Mouse (Mus musculus): ENCODE results near the gene Prkag1. TPM values are rescaled to one million over a fixed set of nuclear protein-coding genes. Genes with fewer than 3 reads are reported as not detected.

The Prkag1 gene
- polyA plus RNA-seq (2012; rRNA removed; ENCODE audit: low replicate concordance): 41.8 and 47.9 TPM in 2 replicates

DNA sequence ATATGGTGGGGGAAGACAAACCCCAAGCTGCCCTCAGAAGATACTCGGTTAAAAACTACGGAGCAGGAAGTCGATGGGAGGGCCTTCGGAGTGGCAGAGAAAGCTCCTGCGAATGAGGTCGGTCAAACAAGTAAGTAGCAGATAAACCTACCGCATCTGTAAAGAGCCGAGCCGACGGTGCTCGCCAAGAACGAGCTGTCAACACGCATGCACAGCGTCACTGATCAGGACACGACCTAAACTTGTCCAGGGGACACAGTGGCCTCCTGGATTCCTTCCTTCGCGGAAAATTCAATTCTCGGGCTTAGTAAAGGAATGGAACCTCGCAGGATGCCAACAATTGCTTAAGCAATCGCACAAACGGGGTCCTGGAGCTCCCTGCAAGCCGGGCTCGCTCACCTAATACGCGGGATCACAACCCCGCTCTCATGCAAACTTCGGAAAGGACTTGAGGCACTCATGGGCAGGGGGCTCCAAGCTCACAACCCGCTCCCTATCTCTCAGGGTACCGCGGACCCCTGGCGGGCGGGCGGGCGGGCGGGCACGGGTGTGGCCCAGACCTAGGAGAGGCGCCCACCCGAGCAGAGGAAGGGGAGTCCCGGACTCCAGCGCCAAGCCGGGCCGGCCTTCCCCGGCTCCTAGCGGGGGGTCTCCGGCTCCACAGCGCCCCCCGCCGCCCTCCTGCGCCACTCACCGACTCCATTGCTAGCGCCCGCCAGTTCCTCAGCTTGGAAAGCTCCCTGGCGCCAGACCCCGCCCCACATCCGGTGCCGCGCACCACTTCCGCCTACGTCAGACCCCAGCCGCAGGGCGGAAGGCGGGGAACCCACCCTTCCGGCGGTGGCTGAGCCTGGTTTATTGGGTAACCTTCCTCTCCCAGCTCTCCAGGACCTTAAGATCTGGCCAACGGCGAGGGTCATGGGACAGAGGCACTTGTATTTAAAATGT, at the start of gene Prkag1:
Gene Prkag1 (minus strand): TSS at position 786 of the 948 bp plus-strand sequence.

DNA sequence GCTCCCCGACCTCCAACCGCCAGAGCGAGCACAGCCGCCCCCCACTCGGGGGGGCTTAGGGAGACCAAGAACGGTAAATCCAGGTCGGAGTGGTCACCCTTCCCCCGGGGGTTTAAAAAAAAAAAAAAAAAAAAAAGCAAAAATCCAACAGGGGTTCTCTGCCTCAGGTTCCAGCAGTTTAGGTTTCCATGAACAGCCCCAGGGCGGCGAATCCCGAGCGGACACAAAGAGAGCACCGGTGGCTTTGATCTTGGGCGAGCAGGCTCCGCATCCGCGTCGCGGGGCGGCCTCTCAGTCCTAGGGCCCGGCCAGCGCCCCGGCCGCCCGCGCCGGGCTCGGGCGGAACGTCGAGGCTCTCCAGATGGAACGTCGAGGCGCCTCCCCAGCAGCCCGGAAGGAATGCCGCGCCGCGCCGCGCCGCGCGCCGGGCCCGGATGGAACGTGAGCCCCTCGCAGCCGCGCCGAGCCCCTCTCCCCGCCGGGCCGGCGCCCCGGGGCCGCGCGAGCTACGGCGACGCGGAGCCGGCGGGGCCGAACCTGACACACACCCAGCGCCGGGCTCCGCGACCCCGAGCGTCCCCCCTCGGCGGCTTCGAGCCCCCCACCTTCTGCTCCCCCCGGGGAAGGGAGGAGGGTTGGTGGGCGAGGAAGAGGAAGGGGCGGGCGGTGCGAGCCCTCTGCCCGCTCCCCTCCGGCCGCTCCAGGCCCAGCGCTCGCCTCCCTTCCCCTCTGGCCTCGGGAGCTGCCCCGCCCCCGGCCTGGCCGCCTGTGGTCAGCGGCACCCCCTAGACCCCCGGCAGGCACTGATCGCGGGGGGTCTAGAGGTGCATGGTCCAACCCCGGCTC, 40.0 kb upstream of the Prkag1 start, which contains the start of gene Kmt2d:
Gene Kmt2d (minus strand): TSS at position 135 of the 846 bp plus-strand sequence.

GRCm38 (mm10) chr15:98809390-98809789, 21.9 kb downstream of the Prkag1 start, which contains the start of gene Ddn:
Gene Ddn (minus strand): TSS chr15:98809490.

DNA sequence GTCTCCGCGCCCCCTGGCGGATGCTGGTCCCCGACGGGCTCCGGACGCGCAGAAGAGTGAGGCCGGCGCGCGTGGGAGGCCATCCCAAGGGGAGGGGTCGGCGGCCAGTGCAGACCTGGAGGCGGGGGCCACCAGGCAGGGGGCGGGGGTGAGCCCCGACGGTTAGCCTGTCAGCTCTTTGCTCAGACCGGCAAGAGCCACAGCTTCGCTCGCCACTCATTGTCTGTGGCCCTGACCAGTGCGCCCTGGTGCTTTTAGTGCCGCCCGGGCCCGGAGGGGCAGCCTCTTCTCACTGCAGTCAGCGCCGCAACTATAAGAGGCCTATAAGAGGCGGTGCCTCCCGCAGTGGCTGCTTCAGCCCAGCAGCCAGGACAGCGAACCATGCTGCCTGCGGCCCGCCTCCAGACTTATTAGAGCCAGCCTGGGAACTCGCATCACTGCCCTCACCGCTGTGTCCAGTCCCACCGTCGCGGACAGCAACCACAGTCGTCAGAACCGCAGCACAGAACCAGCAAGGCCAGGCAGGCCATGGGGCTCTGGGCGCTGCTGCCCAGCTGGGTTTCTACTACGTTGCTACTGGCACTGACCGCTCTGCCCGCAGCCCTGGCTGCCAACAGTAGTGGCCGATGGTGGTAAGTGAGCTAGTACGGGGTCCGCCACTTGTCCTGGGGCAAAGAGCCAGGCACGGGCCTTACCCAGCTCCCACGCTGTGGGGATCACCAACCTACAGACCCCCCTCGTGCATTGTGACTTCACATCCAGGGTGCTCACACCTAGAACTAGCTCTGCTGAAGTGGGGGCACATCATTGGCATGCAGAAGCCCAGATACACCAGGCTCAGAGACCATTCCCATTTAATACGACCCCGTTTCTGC, 41.4 kb downstream of the Prkag1 start, which contains the start of gene Wnt1:
Gene Wnt1 (plus strand): TSS at position 197 of the 875 bp plus-strand sequence.

DNA sequence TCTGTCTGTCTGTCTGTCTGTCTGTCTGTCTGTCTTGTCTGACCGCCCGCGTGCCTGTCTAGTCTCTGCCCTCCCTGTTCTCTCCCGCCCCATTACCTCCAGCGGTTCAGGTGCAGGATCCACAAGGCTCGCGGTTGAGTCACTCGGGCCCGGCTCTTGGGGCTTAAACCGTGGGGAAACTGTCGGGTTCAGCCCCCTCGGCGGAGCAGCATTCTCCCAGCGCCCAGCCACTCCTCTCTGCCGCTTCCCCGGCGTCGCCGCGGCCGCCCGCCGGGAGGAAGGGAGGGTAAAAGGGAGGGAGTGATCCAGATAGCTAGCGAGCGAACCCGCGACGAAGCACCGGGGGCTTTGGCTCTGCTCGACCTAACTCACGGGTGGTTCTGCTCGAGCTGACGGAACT, 53.6 kb downstream of the Prkag1 start, which contains the start of gene Wnt10b:
Gene Wnt10b (minus strand): TSS at position 389 of the 400 bp plus-strand sequence.

Other genes starting within 250 kb of the Prkag1 start
- gene Adcy6, start 221.4 kb downstream of the Prkag1 start, polyA plus RNA-seq (2012; rRNA removed; ENCODE audit: low replicate concordance): 46.5 and 77.2 TPM in 2 replicates
- 22.9 and 29.1 TPM in 2 replicates for gene Cacnb3, start 200.7 kb downstream of the Prkag1 start, polyA plus RNA-seq (2012; rRNA removed; ENCODE audit: low replicate concordance)
- 18.0 and 23.8 TPM in 2 replicates for gene Ddx23, start 168.6 kb downstream of the Prkag1 start, polyA plus RNA-seq (2012; rRNA removed; ENCODE audit: low replicate concordance)
- 0.88 and 1.3 TPM in 2 replicates for gene Rnd1, start 154.1 kb downstream of the Prkag1 start, polyA plus RNA-seq (2012; rRNA removed; ENCODE audit: low replicate concordance)
- gene Ccdc65, start 123.3 kb downstream of the Prkag1 start, polyA plus RNA-seq (2012; rRNA removed; ENCODE audit: low replicate concordance): 0.07 and 0.12 TPM in 2 replicates
- 18.0 and 30.8 TPM in 2 replicates for gene Fkbp11, start 103.3 kb downstream of the Prkag1 start, polyA plus RNA-seq (2012; rRNA removed; ENCODE audit: low replicate concordance)
- gene Arf3, start 68.3 kb downstream of the Prkag1 start, polyA plus RNA-seq (2012; rRNA removed; ENCODE audit: low replicate concordance): 38.7 and 67.0 TPM in 2 replicates
- gene Wnt10b, start 53.4 kb downstream of the Prkag1 start, polyA plus RNA-seq (2012; rRNA removed; ENCODE audit: low replicate concordance): 0.17 and 0.19 TPM in 2 replicates
- not detected in 2 replicates for gene Wnt1, start 41.7 kb downstream of the Prkag1 start, polyA plus RNA-seq (2012; rRNA removed; ENCODE audit: low replicate concordance)
- gene Ddn, start 22.0 kb downstream of the Prkag1 start, polyA plus RNA-seq (2012; rRNA removed; ENCODE audit: low replicate concordance): 0.09 TPM in 1 of 2 replicates, not detected in the other
- 18.7 and 19.0 TPM in 2 replicates for gene Kmt2d, start 39.7 kb upstream of the Prkag1 start, polyA plus RNA-seq (2012; rRNA removed; ENCODE audit: low replicate concordance)
- gene Rhebl1, start 63.0 kb upstream of the Prkag1 start, polyA plus RNA-seq (2012; rRNA removed; ENCODE audit: low replicate concordance): 8.3 and 16.5 TPM in 2 replicates
- 0.38 and 0.48 TPM in 2 replicates for gene Dhh, start 67.0 kb upstream of the Prkag1 start, polyA plus RNA-seq (2012; rRNA removed; ENCODE audit: low replicate concordance)
- 90.8 and 281 TPM in 2 replicates for gene Lmbr1l, start 86.7 kb upstream of the Prkag1 start, polyA plus RNA-seq (2012; rRNA removed; ENCODE audit: low replicate concordance)
- gene Tuba1b, start 103.0 kb upstream of the Prkag1 start, polyA plus RNA-seq (2012; rRNA removed; ENCODE audit: low replicate concordance): 358 and 428 TPM in 2 replicates
- 33.8 and 39.7 TPM in 2 replicates for gene Gm49450, start 122.0 kb upstream of the Prkag1 start, polyA plus RNA-seq (2012; rRNA removed; ENCODE audit: low replicate concordance)
- gene Tuba1a, start 122.2 kb upstream of the Prkag1 start, polyA plus RNA-seq (2012; rRNA removed; ENCODE audit: low replicate concordance): 74.1 and 81.7 TPM in 2 replicates
- 246 and 414 TPM in 2 replicates for gene Tuba1c, start 198.4 kb upstream of the Prkag1 start, polyA plus RNA-seq (2012; rRNA removed; ENCODE audit: low replicate concordance)
- gene Prph, start 223.7 kb upstream of the Prkag1 start, polyA plus RNA-seq (2012; rRNA removed; ENCODE audit: low replicate concordance): 7.2 and 7.3 TPM in 2 replicates
- 9.2 and 15.0 TPM in 2 replicates for gene Troap, start 243.1 kb upstream of the Prkag1 start, polyA plus RNA-seq (2012; rRNA removed; ENCODE audit: low replicate concordance)